Mouse (Mus musculus) hindbrain, embryonic 11.5 days (tissue): Measurements from ENCODE around the gene Ralgapa2. TPM values are rescaled to one million over a fixed set of nuclear protein-coding genes. Genes with fewer than 3 reads are reported as not detected.
"Not testable (repeated sequence)": the region's sequence is repeated elsewhere in the genome, so short reads cannot be mapped to it uniquely, and the experiment has no call there.

Source experiments
- ATAC-seq: fragments of 200-750 bp; cut with Nextera tagmentation; 2 replicates; pipeline ENCODE4 v1.8.0; 2017; ENCODE audit warnings: mild to moderate bottlenecking, moderate TSS enrichment, moderate library complexity; ENCODE audit not compliant: low FRiP score
- DNase-seq: peaks from one replicate; pipeline ENCODE4 v3.0.0-alpha.2; 2015; ENCODE audit warnings: low spot score
- H3K27ac ChIP-seq: fragments of 300-500 bp; sonication (generic); 2 replicates; pipeline ENCODE4 v1.5.1; 2014; ENCODE audit warnings: mild to moderate bottlenecking, low read depth, low read length
- H3K27me3 ChIP-seq: fragments of 300-500 bp; sonication (generic); 2 replicates; pipeline ENCODE4 v1.6.1; 2014; ENCODE audit warnings: mild to moderate bottlenecking, low read length, moderate library complexity, mixed read lengths; ENCODE audit not compliant: control insufficient read depth, insufficient read depth
- H3K36me3 ChIP-seq: fragments of 300-500 bp; sonication (generic); 2 replicates; pipeline ENCODE4 v1.6.1; 2014; ENCODE audit warnings: mild to moderate bottlenecking, low read length, moderate library complexity, mixed read lengths; ENCODE audit not compliant: control insufficient read depth, insufficient read depth
- H3K4me1 ChIP-seq: fragments of 300-500 bp; sonication (generic); replicated peaks from 2 replicates; pipeline ENCODE4 v1.6.1; 2014; ENCODE audit warnings: low read length, mixed read lengths; ENCODE audit not compliant: control insufficient read depth, insufficient read depth
- H3K4me2 ChIP-seq: fragments of 300-500 bp; sonication (generic); replicated peaks from 2 replicates; pipeline ENCODE4 v1.6.1; 2014; ENCODE audit warnings: mild to moderate bottlenecking, low read depth, low read length
- H3K4me3 ChIP-seq: fragments of 300-500 bp; sonication (generic); 2 replicates; pipeline ENCODE4 v1.5.1; 2014; ENCODE audit warnings: low read depth, low read length
- H3K9ac ChIP-seq: fragments of 300-500 bp; sonication (generic); 2 replicates; pipeline ENCODE4 v1.6.1; 2014; ENCODE audit warnings: low read depth, low read length
- H3K9me3 ChIP-seq: fragments of 300-500 bp; sonication (generic); 2 replicates; pipeline ENCODE4 v1.6.1; 2016; ENCODE audit warnings: low read length; ENCODE audit not compliant: control insufficient read depth
- WGBS: fragments of 180-500 bp; shearing (Covaris S2); extraction: QIAGEN DNeasy Blood & Tissue Kit; methylation state at CpG from one replicate; pipeline ENCODE4 v1.1.7; 2014; 5-methylcytosine and 5-hydroxymethylcytosine counted together
- polyA plus RNA-seq: library from polyadenylated mRNA; unstranded; fragments of >200 nt; fragmentation: Nextera tagmentation; extraction: Ambion mirVana; gene quantifications from 2 replicates; pipeline ENCODE4 v1.2.1, GENCODE M21; 2014

The Ralgapa2 gene
- polyA plus RNA-seq, 1 experiment from 2014 or later = 13.6 TPM

DNA sequence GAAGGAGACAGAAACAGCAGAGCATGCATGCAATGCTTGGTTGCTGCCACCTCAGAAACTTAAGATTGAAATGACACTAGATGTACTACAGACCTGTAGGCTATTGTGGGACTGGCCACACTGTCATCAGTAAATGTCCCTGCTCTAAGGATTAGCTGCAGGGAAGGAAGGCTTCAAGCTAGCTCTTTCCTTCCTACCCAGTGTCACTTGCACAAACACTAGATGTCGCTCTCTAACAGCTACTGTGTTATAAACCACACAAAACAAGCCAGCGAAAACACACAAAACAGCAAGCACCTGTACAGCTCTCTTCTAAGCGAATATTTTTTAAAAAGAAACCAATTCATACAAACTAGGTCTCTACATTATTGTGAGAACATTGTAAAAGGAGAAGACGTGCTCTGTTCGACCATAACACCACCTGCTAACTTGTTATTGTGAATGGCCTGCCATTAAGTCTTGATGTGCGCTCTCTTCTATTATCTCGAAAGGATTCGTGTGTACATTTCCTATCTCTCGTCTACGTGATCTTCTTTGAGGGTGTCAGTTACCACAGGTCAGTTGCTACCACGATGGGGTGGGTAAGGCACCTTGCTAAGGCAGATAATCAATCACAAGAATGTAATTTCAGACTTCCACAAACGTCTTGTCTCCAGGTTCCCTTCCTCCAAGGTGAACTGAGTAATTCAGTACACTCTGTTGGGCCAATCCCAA lies 42.3 kb downstream of the Ralgapa2 start:
- no peak for ATAC-seq
- H3K27ac ChIP-seq = no peak overlapping the region
- DNase-seq = peak; percentile 39
- no peaks in the 10 kb centered on the region for H3K27me3 ChIP-seq
- no peaks in the 10 kb centered on the region for H3K9me3 ChIP-seq
- 67% methylated on average over 12 of the region's 12 CpGs for WGBS
- H3K4me2 ChIP-seq = no peak overlapping the region
- no peak overlapping the region for H3K9ac ChIP-seq
- no peaks in the 10 kb centered on the region for H3K36me3 ChIP-seq
- H3K4me3 ChIP-seq = no peak overlapping the region
- H3K4me1 ChIP-seq = no peaks in the 10 kb centered on the region

GRCm38 (mm10) chr2:146468898-146469297 lies 43.2 kb downstream of the Ralgapa2 start:
- no peak overlapping the region for H3K4me3 ChIP-seq
- no peaks in the 10 kb centered on the region for H3K36me3 ChIP-seq
- H3K9me3 ChIP-seq = no peaks in the 10 kb centered on the region
- no peaks in the 10 kb centered on the region for H3K27me3 ChIP-seq
- ATAC-seq (no peak), DNase-seq (no peak)
- WGBS = 81% methylated on average over 2 of the region's 2 CpGs
- no peak overlapping the region for H3K9ac ChIP-seq
- H3K27ac ChIP-seq = no peak overlapping the region
- H3K4me1 ChIP-seq = no peaks in the 10 kb centered on the region
- H3K4me2 ChIP-seq = no peak overlapping the region

- Histone ChIP-seq H3K27ac (no peak overlapping the region), H3K27me3 (no peaks in the 10 kb centered on the region), H3K9me3 (no peaks in the 10 kb centered on the region), H3K4me1 (no peaks in the 10 kb centered on the region), H3K36me3 (no peaks in the 10 kb centered on the region), H3K4me2 (no peak overlapping the region), H3K9ac (no peak overlapping the region), H3K4me3 (no peak overlapping the region)
- ATAC-seq = no peak
- 95% methylated on average over 4 of the region's 4 CpGs for WGBS
- no peak for DNase-seq
Measured at GRCm38 (mm10) chr2:146468016-146468415, 44.1 kb downstream of the Ralgapa2 start.

- 79% methylated on average over 3 of the region's 3 CpGs for WGBS
- not testable (repeated sequence) for H3K4me2 ChIP-seq, H3K36me3 ChIP-seq, ATAC-seq, H3K9ac ChIP-seq, H3K4me1 ChIP-seq, H3K4me3 ChIP-seq, DNase-seq, H3K27me3 ChIP-seq, H3K9me3 ChIP-seq, H3K27ac ChIP-seq
Measured at GRCm38 (mm10) chr2:146466811-146467210, 45.3 kb downstream of the Ralgapa2 start.

DNA sequence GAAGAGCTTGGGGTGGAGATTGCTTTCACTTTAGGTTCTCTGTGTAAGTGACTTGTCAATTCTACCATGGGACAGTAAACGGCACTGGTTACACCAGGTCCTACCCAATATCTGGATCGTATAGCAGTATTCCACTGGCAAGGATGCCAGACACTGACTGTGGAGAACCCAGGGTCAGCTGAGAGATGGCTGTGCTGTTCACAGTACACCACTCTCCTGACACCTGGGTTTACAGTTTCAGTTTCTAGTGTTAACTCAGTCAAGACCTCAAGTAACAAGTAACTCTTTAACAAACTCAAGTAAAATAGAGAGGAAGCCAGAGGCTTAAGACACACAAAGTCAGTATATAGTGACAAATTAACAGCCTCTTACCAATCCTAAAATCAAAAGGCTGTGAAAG lies 54.6 kb downstream of the Ralgapa2 start:
- WGBS = 80% methylated on average over 2 of the region's 2 CpGs
- H3K27me3 ChIP-seq = no peaks in the 10 kb centered on the region
- no peak overlapping the region for H3K4me2 ChIP-seq
- H3K4me1 ChIP-seq = no peaks in the 10 kb centered on the region
- no peaks in the 10 kb centered on the region for H3K9me3 ChIP-seq
- no peak overlapping the region for H3K27ac ChIP-seq
- H3K9ac ChIP-seq = no peak overlapping the region
- DNase-seq = no peak
- H3K36me3 ChIP-seq = no peaks in the 10 kb centered on the region
- H3K4me3 ChIP-seq = no peak overlapping the region
- ATAC-seq = no peak

- DNase-seq (no peak), ATAC-seq (no peak)
- H3K27me3 ChIP-seq = no peaks in the 10 kb centered on the region
- H3K27ac ChIP-seq = no peak overlapping the region
- H3K4me1 ChIP-seq = no peaks in the 10 kb centered on the region
- H3K36me3 ChIP-seq = no peaks in the 10 kb centered on the region
- no peak overlapping the region for H3K4me3 ChIP-seq
- no peak overlapping the region for H3K9ac ChIP-seq
- H3K4me2 ChIP-seq = no peak overlapping the region
- no peaks in the 10 kb centered on the region for H3K9me3 ChIP-seq
- 85% methylated on average over 7 of the region's 7 CpGs for WGBS
Measured at GRCm38 (mm10) chr2:146456612-146457011, 55.5 kb downstream of the Ralgapa2 start.

DNA sequence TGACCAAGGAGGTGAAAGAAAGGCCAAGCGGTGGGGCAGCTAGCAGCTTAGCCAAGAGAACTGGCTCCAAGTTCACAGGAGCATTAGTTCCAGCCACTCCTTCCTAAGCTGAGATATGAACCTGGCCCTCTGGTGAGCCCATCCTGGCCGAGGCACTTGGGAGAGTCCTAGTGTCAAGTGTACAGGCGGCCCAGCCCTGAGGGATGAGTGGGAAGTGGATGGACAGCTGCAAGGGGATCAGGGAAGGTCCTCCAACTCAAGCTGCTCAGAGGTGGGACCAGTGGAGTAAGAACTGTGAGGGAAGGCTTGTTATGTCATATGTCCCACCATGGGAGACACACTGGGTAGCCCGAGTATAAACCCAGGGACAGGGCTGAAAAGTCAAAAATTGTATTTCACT lies 56.1 kb downstream of the Ralgapa2 start:
- Histone ChIP-seq H3K27me3 (no peaks in the 10 kb centered on the region), H3K4me2 (no peak overlapping the region), H3K9me3 (no peaks in the 10 kb centered on the region), H3K4me1 (no peaks in the 10 kb centered on the region), H3K27ac (no peak overlapping the region), H3K36me3 (no peaks in the 10 kb centered on the region), H3K4me3 (no peak overlapping the region), H3K9ac (no peak overlapping the region)
- WGBS = 89% methylated on average over 4 of the region's 4 CpGs
- ATAC-seq (no peak), DNase-seq (no peak)

- Histone ChIP-seq H3K4me1 (no peaks in the 10 kb centered on the region), H3K4me2 (no peak overlapping the region), H3K4me3 (no peak overlapping the region), H3K9me3 (no peaks in the 10 kb centered on the region), H3K36me3 (no peaks in the 10 kb centered on the region), H3K27me3 (no peaks in the 10 kb centered on the region), H3K9ac (no peak overlapping the region), H3K27ac (no peak overlapping the region)
- ATAC-seq = no peak
- no peak for DNase-seq
- WGBS = 89% methylated on average over 3 of the region's 3 CpGs
Measured at GRCm38 (mm10) chr2:146444009-146444408, 68.1 kb downstream of the Ralgapa2 start.

DNA sequence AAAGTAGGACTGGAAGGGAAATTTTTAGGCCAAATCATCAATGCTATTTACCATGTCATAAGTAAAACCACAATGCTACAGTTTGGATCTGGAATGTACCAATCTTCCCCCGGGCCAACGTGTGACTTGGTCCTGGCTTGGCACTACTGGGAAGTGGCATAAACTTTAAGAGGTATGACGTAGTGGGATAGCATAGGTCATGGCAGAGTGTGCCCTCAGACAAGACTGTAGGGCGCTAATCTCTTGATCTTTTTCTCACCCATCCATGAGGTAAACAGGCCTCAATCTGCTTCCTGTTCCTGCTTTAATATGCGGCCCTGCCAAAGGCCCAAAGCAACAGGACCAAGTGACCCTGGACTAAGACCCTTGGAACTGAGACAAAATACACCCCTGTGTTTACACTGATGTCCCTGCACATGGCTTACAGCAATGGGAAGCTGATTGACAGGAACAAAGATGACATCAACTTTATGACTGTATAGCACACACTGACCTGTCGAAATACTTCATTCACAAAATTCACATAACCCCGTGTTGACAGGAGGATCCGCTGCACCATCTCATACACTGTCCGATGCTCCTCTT lies 68.8 kb downstream of the Ralgapa2 start:
- H3K36me3 ChIP-seq = no peaks in the 10 kb centered on the region
- H3K4me2 ChIP-seq = no peak overlapping the region
- no peaks in the 10 kb centered on the region for H3K27me3 ChIP-seq
- 95% methylated on average over 9 of the region's 9 CpGs for WGBS
- H3K9me3 ChIP-seq = no peaks in the 10 kb centered on the region
- no peaks in the 10 kb centered on the region for H3K4me1 ChIP-seq
- no peak for ATAC-seq
- no peak overlapping the region for H3K4me3 ChIP-seq
- DNase-seq = no peak
- no peak overlapping the region for H3K9ac ChIP-seq
- H3K27ac ChIP-seq = no peak overlapping the region
